Mouse (Mus musculus) kidney, adult 2 months (tissue): ENCODE data around the gene Edem3. TPM values are rescaled to one million over a fixed set of nuclear protein-coding genes. Genes with fewer than 3 reads are reported as not detected.

ENCODE experiments used
- DNase-seq: peaks from one replicate; pipeline ENCODE4 v3.0.0; 2021
- H3K27ac ChIP-seq: fragments of 200-500 bp; 2 replicates; pipeline ENCODE4 v1.5.1; 2012; ENCODE audit warnings: low read depth, low read length, control low read depth, inconsistent platforms; ENCODE audit not compliant: insufficient read depth
- H3K27me3 ChIP-seq: fragments of 200-500 bp; replicated peaks from 2 replicates; pipeline ENCODE4 v1.6.1; 2012; ENCODE audit warnings: mild to moderate bottlenecking, moderate library complexity, low read length, inconsistent platforms; ENCODE audit not compliant: control insufficient read depth, insufficient read depth
- H3K36me3 ChIP-seq: fragments of 200-500 bp; 2 replicates; pipeline ENCODE4 v1.6.1; 2012; ENCODE audit warnings: mild to moderate bottlenecking, moderate library complexity, low read length, inconsistent platforms; ENCODE audit not compliant: control insufficient read depth, insufficient read depth
- H3K4me1 ChIP-seq: fragments of 200-500 bp; 2 replicates; pipeline ENCODE4 v1.6.1; 2011; ENCODE audit warnings: low read length; ENCODE audit not compliant: control insufficient read depth, insufficient read depth
- H3K4me3 ChIP-seq: fragments of 200-500 bp; 2 replicates; pipeline ENCODE4 v1.5.1; 2011; ENCODE audit warnings: mild to moderate bottlenecking, low read depth, low read length, control low read depth; ENCODE audit not compliant: insufficient read depth
- CTCF ChIP-seq: fragments of 200-500 bp; conservative IDR thresholded peaks from 2 replicates; pipeline ENCODE4 v1.5.1; 2011; ENCODE audit warnings: low read depth, mild to moderate bottlenecking, control low read depth, low read length, moderate library complexity, mixed read lengths; ENCODE audit not compliant: insufficient read depth, insufficient read length
- POLR2A ChIP-seq: fragments of 200-500 bp; IDR thresholded peaks from one replicate; pipeline ENCODE4 v1.6.1; 2011; ENCODE audit warnings: low read depth, low read length, control low read depth
- WGBS: fragments of 180-500 bp; shearing (Covaris S2); methylation state at CpG from one replicate; pipeline ENCODE4 v1.1.7; 2018; 5-methylcytosine and 5-hydroxymethylcytosine counted together
- polyA plus RNA-seq: library from polyadenylated mRNA; depleted of rRNA; stranded (reverse); fragments of >200 nt; gene quantifications from 2 replicates; pipeline ENCODE4 v1.2.3, GENCODE M21; 2012

The Edem3 gene
- polyA plus RNA-seq, 1 experiment = 9.5 TPM

DNA sequence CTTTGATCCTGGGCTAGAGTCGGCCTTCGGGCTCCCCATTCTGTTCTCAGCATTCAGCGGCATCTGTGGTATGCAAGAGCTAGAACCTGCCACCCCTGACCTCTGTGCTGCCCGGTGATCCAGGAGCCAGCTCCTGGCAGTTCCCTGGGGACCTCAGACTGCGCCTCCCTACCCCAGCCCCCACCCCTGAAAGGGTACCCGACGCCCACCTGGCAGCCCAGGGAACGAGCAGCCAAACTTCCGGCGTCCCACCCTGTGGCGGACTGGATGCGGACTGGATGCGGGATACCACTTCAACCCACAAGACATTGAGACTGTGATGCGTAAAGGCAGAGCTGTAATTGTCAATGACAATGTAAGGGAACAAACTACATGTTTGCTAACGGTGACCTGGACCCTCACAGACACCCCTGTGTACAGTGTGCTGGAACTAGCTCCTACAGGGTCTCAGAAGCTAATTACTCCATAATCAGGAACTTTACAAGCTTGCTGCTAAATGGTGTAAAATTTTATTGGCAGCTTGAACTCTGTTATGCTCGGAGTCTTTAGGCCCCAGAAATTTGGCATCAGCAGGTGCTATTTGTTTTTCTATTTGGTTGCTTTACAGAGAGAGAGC lies 94.9 kb downstream of the Edem3 start:
- 86% methylated on average over 16 of the region's 16 CpGs for WGBS
- no peak for DNase-seq
- TF ChIP-seq CTCF (no peak), POLR2A (no peak)

DNA sequence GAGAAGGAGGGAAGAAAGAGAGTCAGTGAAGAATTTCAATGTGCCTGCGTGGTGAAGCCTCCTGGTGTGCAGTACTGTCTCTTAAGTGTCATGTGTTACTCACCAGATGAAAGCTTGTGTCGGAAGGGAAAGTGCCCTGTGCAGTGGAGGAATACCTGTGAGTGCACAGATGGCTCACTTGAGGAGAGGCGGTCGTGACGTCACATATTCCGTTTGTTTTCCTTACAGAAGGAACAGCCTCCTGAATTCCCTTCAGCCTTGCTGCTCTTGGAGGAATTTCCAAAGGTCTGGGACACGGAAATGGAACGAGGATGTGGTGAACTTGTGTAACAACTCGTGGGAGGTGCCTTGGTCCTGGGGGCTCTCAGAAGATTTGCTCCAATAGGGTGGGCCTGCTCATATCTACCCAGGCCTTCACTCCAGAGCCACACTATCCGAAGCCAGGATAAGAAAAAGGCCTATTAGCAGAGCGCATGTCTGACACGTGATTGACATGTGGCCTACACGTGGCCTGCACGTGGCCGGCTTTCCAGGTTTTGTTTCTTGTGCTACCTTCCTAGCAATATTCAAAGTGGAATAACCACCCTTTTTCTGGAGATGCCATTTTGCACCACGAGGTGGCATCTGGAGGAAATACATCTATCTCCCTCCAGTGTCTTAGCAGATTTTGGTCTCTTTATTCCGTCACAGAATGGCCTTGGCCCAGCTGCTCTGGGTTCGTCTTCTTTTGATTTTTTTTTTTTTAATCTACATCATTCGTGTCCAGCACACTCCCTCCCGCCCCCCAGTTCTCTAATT lies 96.1 kb downstream of the Edem3 start:
- TF ChIP-seq CTCF = no peak
- TF ChIP-seq POLR2A = no peak
- Histone ChIP-seq H3K36me3 (no peaks in the 10 kb centered on the region), H3K27me3 (no peaks in the 10 kb centered on the region), H3K27ac (no peak overlapping the region), H3K4me3 (no peak overlapping the region), H3K4me1 (no peaks in the 10 kb centered on the region)
- DNase-seq = no peak
- 86% methylated on average over 20 of the region's 20 CpGs for WGBS

More for the DNA sequence above, 94.9 kb downstream of the Edem3 start:
- Histone ChIP-seq H3K27me3 (no peaks in the 10 kb centered on the region), H3K27ac (no peak overlapping the region), H3K4me3 (no peak overlapping the region), H3K36me3 (no peaks in the 10 kb centered on the region), H3K4me1 (no peaks in the 10 kb centered on the region)

DNA sequence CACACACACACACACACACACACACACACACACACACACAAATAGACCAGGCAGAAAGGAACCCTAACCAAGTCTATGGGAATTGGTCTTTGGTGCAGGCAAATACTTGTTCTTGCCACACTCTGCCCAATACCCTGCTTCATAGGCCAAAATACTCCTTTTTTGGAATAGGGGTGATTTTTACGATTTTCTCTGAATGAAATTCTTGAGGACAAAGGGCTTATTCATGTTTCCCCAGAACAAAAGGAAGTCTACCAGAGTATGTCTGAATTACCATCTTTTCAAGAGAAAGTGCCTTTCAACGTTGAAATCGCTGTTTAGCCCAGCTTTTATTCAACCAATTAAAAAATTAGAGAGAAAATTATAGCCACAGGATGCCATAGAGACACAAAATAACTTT lies 96.8 kb downstream of the Edem3 start:
- WGBS = 80% methylated on average over 3 of the region's 3 CpGs
- H3K27me3 ChIP-seq = no peaks in the 10 kb centered on the region
- H3K4me3 ChIP-seq = no peak overlapping the region
- DNase-seq = no peak
- H3K36me3 ChIP-seq = no peaks in the 10 kb centered on the region
- no peak overlapping the region for H3K27ac ChIP-seq
- TF ChIP-seq POLR2A = no peak
- no peak for TF ChIP-seq CTCF
- H3K4me1 ChIP-seq = no peaks in the 10 kb centered on the region

DNA sequence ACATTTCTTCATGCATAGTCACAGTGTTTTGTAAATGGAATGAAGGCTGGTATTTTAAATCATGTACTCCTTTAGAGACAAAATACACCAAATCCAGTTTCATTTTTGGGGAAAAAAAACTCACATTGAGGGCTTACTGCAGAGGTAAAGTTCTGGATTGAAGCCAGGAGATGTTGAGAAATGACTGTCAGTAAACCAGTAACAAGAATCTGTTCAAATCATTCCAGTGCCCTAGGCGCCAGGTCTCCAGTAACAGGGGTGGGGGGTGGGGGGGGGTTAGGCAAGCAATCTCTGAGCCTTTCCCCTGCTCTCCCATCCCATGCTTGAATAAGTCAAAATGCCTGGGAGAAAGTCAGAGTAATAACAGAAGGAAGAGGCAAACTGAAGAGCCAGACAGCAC lies 100.4 kb downstream of the Edem3 start:
- 59% methylated on average over 1 of the region's 1 CpGs for WGBS
- Histone ChIP-seq H3K4me3 (no peak overlapping the region), H3K36me3 (no peaks in the 10 kb centered on the region), H3K27ac (no peak overlapping the region), H3K27me3 (no peaks in the 10 kb centered on the region), H3K4me1 (no peaks in the 10 kb centered on the region)
- no peak for DNase-seq
- TF ChIP-seq CTCF (no peak), POLR2A (no peak)

DNA sequence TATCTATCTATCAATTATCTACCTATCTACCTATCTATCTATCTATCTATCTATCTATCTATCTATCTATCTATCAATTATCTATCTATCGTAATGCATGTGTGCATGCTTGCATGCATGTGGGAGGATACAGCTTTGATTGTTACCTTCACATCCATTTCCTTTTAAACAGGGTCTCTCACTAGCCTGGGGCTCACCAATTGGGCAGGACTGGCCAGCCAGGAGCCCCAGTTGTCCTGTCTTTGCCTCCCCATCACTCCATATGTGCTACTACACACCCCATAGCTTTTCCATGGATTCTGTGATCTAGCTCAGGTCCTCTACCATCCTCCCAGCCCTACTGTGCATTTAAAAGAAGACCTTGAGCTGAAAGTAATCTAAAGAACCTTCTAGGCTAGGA lies 103.3 kb downstream of the Edem3 start:
- 97% methylated on average over 1 of the region's 1 CpGs for WGBS
- no peak overlapping the region for H3K27ac ChIP-seq
- no peak overlapping the region for H3K4me3 ChIP-seq
- no peak for DNase-seq
- H3K4me1 ChIP-seq = no peaks in the 10 kb centered on the region
- no peaks in the 10 kb centered on the region for H3K36me3 ChIP-seq
- TF ChIP-seq POLR2A = no peak
- no peak for TF ChIP-seq CTCF
- no peaks in the 10 kb centered on the region for H3K27me3 ChIP-seq

DNA sequence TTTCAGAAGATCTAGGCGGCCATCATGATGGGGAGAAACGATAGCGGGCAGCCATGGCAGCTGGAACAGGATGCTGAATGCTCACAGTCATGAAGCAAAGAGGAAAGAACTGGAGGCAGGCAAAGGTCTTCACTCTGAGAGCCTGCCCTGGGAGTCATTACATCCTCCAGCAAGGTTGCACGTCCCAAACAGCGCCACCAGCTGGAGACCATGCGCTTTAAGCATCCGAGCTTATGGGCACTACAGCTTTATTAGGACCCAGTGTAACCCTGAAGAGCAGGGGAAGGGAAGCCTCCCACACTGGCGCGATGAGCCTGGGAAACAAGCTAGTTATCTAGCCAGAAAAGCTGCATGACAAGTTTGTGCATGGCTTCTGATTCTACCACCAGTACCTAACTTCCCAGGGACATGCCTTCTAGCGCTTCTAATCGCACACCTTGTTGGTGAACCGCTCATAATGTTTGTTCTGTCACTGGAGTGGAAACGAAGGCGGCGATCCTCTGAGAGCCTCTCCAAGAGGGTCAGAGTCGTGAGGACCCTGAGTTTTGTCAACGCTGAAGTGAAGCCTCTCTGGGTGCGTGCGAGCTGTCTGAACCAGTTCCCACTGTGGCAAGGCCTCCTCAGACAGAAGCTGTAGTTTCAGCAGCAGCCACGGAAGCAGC lies 106.3 kb downstream of the Edem3 start:
- no peak overlapping the region for H3K27ac ChIP-seq

DNA sequence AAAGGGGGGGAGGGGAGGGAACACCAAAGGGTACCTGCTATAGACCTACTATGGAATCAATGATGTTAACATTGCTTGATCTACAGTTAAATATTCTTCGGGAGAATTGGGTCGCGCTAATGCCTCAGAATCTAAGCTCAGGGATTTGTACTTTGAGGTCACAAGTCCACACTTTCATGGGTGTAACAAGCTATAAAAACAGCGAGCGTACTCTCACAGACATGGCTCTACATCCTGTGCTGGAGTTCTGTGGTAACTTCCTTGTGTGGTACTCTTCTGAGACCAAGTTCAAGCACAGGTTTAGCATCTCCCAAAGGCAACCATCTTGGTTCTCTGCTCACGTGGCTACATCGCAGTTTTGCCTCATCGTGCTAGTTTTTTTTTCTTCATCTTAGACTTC lies 106.9 kb downstream of the Edem3 start:
- no peaks in the 10 kb centered on the region for H3K36me3 ChIP-seq

More for the DNA sequence above, 106.3 kb downstream of the Edem3 start:
- DNase-seq = no peak
- TF ChIP-seq CTCF (no peak), POLR2A (no peak)
- 50% methylated on average over 20 of the region's 20 CpGs for WGBS
- Histone ChIP-seq H3K36me3 (no peaks in the 10 kb centered on the region), H3K4me3 (no peak overlapping the region), H3K27me3 (no peaks in the 10 kb centered on the region), H3K4me1 (no peaks in the 10 kb centered on the region)

More for the DNA sequence above, 106.9 kb downstream of the Edem3 start:
- 91% methylated on average over 8 of the region's 8 CpGs for WGBS
- no peak overlapping the region for H3K27ac ChIP-seq
- no peak overlapping the region for H3K4me3 ChIP-seq
- H3K27me3 ChIP-seq = no peaks in the 10 kb centered on the region
- DNase-seq = no peak
- H3K4me1 ChIP-seq = no peaks in the 10 kb centered on the region
- TF ChIP-seq CTCF (no peak), POLR2A (no peak)
